Comparison of ENCODE assay signal across 14 mouse cellular contexts in genomic region chr17:8639703-8640380, GRCm38 (mm10).
A peak's percentile ranks its signal among the peaks of the same experiment; 100 is the strongest.
DNase-seq lines count a peak whose midpoint lies in the region; TF ChIP-seq lines count a peak whose summit lies in the region.
"Had no signal": no experiment of that assay in that cellular context is flagged by ENCODE, and none has a peak within 500 bp of the region (broad histone marks: within the 10 kb centered on the region; RNA-seq: fewer than 3 reads in every experiment).

No protein-coding gene starts in this region.

- dilution Hi-C loops in CH12.LX (cut with MboI; ENCODE audit: extremely low pct_ligation_motif_present, extremely low pct_unique_long_range_greater_than_20kb, low sequenced_read_pairs) = no loop called here

- peaks cover 3 to 28% of the 10 kb centered on the region in 2 experiments; a peak in 3 of 4 replicates for H3K4me1 ChIP-seq in CH12.LX (ENCODE audit: control insufficient read depth in 1 of 2, insufficient read depth in 2 of 2)
- H3K4me1 ChIP-seq in embryonic facial prominence, embryonic 10.5 days = 0 out of 2 replicates have a peak, but pooled peaks cover 3% of the 10 kb centered on the region
- H3K4me1 ChIP-seq: liver, embryonic 15.5 days had no signal

- no peaks in the 10 kb centered on the region for H3K9me3 ChIP-seq in CH12.LX (replicated peaks; ENCODE audit: low read length)
- no peaks in the 10 kb centered on the region for H3K9me3 ChIP-seq in embryonic facial prominence, embryonic 10.5 days
- H3K9me3 ChIP-seq: limb, embryonic 10.5 days; liver, embryonic 15.5 days had no signal

- intact Hi-C loops in left cerebral cortex, postnatal 4 days (cut with DNase I) = no loop called here
- intact Hi-C loops in left cerebral cortex, postnatal 25 days (cut with DNase I) = no loop called here

- TF ChIP-seq EP300 in CH12.LX (IDR thresholded peaks at IDR 0.05; ENCODE audit: low read length) = no peak

- peak in 1 of 2 experiments; percentile 61; a peak in 2 of 4 replicates for TF ChIP-seq CTCF in CH12.LX (conservative IDR thresholded peaks at IDR 0.05 in 1 of 2, IDR thresholded peaks at IDR 0.05 in 1 of 2; ENCODE audit: low read depth in 2 of 2, low read length in 2 of 2)

- in situ Hi-C loops in CH12.LX (cut with MboI; ENCODE audit: low pct_ligation_motif_present, low pct_unique_long_range_greater_than_20kb, low sequenced_read_pairs) = loop anchor here (25.0 kb wide), 1 partner anchor 97 kb away; no protein-coding TSS in a partner anchor

- H3K9ac ChIP-seq in CH12.LX (ENCODE audit: insufficient read depth, low read depth) = no peak overlapping the region
- H3K9ac ChIP-seq: liver, embryonic 15.5 days had no signal

- DNase-seq in embryo, embryonic 10.5 days (ENCODE audit: low spot score) = peak; percentile 39
- DNase-seq in embryo, embryonic 11 days = no peak
- DNase-seq in left cerebral cortex, postnatal 4 days = peak; percentile 19
- DNase-seq in left cerebral cortex, postnatal 25 days (ENCODE audit: low spot score in 2 of 2) = no peak
- peak; percentile 34 for DNase-seq in CH12.LX (ENCODE audit: extremely low read depth)
- peak; percentile 30 for DNase-seq in embryonic facial prominence, embryonic 10.5 days (ENCODE audit: low spot score)
- no peak for DNase-seq in layer of hippocampus, postnatal 36 days
- DNase-seq in layer of hippocampus, adult 8-10 months (ENCODE audit: low spot score in 2 of 2) = no peak
- DNase-seq: adrenal gland, postnatal 25 days; cerebellum, adult 11 months; heart, postnatal 14 days; spleen, adult 18-20 months had no signal

- H3K27ac ChIP-seq in CH12.LX (ENCODE audit: insufficient read depth, low read depth) = no peak overlapping the region
- no peak overlapping the region for H3K27ac ChIP-seq in embryonic facial prominence, embryonic 10.5 days (replicated peaks)
- H3K27ac ChIP-seq: limb, embryonic 10.5 days; liver, embryonic 15.5 days had no signal

- TF ChIP-seq POLR2A in CH12.LX (IDR thresholded peaks at IDR 0.05; ENCODE audit: low read depth, low read length) = no peak

- WGBS in embryonic facial prominence, embryonic 10.5 days = 85% methylated on average over 12 of the region's 12 CpGs

- 0 out of 2 replicates have a peak overlapping the region, but pooled peaks have one; percentile 29 for H3K4me2 ChIP-seq in CH12.LX (ENCODE audit: insufficient read depth, low read depth, poor library complexity, severe bottlenecking)
- H3K4me2 ChIP-seq: liver, embryonic 15.5 days had no signal

- no peaks in the 10 kb centered on the region for H3K27me3 ChIP-seq in CH12.LX (replicated peaks)
- H3K27me3 ChIP-seq in embryonic facial prominence, embryonic 10.5 days (replicated peaks; ENCODE audit: low read depth, poor library complexity, severe bottlenecking) = no peaks in the 10 kb centered on the region
- H3K27me3 ChIP-seq: liver, embryonic 15.5 days had no signal

- no peaks in the 10 kb centered on the region for H3K36me3 ChIP-seq in CH12.LX (replicated peaks in 1 of 2; ENCODE audit: control insufficient read depth in 1 of 2, insufficient read depth in 1 of 2, low read length in 1 of 2)
- no peaks in the 10 kb centered on the region for H3K36me3 ChIP-seq in embryonic facial prominence, embryonic 10.5 days (replicated peaks)
- H3K36me3 ChIP-seq: limb, embryonic 10.5 days; liver, embryonic 15.5 days had no signal

- no peak overlapping the region for H3K4me3 ChIP-seq in CH12.LX (replicated peaks in 1 of 3; ENCODE audit: low read depth in 2 of 3, low read length in 2 of 3, poor library complexity in 1 of 3)
- H3K4me3 ChIP-seq in embryonic facial prominence, embryonic 10.5 days = no peak overlapping the region
- H3K4me3 ChIP-seq: limb, embryonic 10.5 days; liver, embryonic 15.5 days had no signal

- peak; percentile 50 for TF ChIP-seq RAD21 in CH12.LX (IDR thresholded peaks at IDR 0.05; ENCODE audit: low read depth, low read length)

- H3K79me2 ChIP-seq in CH12.LX (replicated peaks; ENCODE audit: control insufficient read depth, extremely low read depth, insufficient read depth, poor library complexity, severe bottlenecking) = no peaks in the 10 kb centered on the region

TF ChIP-seq in CH12.LX, 34 proteins besides CTCF, POLR2A, EP300 and RAD21:
- TF ChIP-seq SMC3 (IDR thresholded peaks at IDR 0.05; ENCODE audit: low read depth, low read length) = peak; percentile 47
- no peak for TF ChIP-seq JUN (IDR thresholded peaks at IDR 0.05; ENCODE audit: insufficient read depth, low read depth, low read length)

Comparison
In these comparisons a context has a peak if more than half of its experiments do, and no peak if none do; other contexts are left out.
1. DNase-seq: peak in embryo, embryonic 10.5 days (single experiment), left cerebral cortex, postnatal 4 days (single experiment), CH12.LX (single experiment) and embryonic facial prominence, embryonic 10.5 days (single experiment); none in embryo, embryonic 11 days (single experiment), left cerebral cortex, postnatal 25 days (0 of 2), layer of hippocampus, postnatal 36 days (0 of 2) and layer of hippocampus, adult 8-10 months (0 of 2).